Mouse (Mus musculus) inflammation-experienced regulatory T-cells, adult 6 months (primary cell): ENCODE measurements around the gene Crybg3. TPM values are rescaled to one million over a fixed set of nuclear protein-coding genes. Genes with fewer than 3 reads are reported as not detected.

Experiments
- ATAC-seq: one replicate; pipeline ENCODE4 v1.8.0; 2017
- polyA plus RNA-seq, 3 experiments: library from polyadenylated mRNA; unstranded; fragments of 100-300 nt; shearing (Covaris generic); gene quantifications; one replicate each; pipeline ENCODE4 v1.2.1; 2017

The Crybg3 gene
- polyA plus RNA-seq, 3 experiments from 2014 or later: 14.0 to 15.8 (median 14.6) TPM

GRCm38 (mm10) chr16:59573961-59574360 is 26.8 kb downstream of the Crybg3 start:
- no peak for ATAC-seq

GRCm38 (mm10) chr16:59572685-59573084 is 28.1 kb downstream of the Crybg3 start:
- no peak for ATAC-seq

- peak; percentile 78 for ATAC-seq
These were observed 30.0 kb downstream of the Crybg3 start for GRCm38 (mm10) chr16:59570807-59571206.

- no peak for ATAC-seq
These were observed 30.9 kb downstream of the Crybg3 start for GRCm38 (mm10) chr16:59569837-59570236.

GRCm38 (mm10) chr16:59567721-59568381 is 32.9 kb downstream of the Crybg3 start:
- no peak for ATAC-seq

DNA sequence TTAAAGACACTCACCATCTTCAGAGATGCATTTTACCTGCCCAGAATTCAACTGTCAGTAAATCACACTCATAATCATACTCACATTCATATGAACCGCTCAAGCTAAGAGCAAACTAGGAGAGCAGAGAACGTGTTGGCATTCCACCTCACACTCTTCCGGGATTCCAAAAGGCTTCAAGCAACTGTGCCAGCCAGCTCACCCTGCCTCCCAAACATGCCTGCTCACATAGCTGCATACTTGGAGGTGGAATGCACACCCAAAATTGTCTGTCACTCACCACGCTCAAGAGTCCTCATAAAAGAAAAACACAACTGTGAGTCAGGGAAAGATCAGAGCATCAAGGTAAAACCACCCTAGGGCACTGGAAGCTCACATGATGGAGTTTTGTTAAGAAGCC is 34.3 kb downstream of the Crybg3 start:
- no peak for ATAC-seq

- ATAC-seq: no peak
These were observed 35.1 kb downstream of the Crybg3 start for GRCm38 (mm10) chr16:59565631-59566030.

- peak; percentile 32 for ATAC-seq
These were observed 36.8 kb downstream of the Crybg3 start for GRCm38 (mm10) chr16:59564025-59564424.

DNA sequence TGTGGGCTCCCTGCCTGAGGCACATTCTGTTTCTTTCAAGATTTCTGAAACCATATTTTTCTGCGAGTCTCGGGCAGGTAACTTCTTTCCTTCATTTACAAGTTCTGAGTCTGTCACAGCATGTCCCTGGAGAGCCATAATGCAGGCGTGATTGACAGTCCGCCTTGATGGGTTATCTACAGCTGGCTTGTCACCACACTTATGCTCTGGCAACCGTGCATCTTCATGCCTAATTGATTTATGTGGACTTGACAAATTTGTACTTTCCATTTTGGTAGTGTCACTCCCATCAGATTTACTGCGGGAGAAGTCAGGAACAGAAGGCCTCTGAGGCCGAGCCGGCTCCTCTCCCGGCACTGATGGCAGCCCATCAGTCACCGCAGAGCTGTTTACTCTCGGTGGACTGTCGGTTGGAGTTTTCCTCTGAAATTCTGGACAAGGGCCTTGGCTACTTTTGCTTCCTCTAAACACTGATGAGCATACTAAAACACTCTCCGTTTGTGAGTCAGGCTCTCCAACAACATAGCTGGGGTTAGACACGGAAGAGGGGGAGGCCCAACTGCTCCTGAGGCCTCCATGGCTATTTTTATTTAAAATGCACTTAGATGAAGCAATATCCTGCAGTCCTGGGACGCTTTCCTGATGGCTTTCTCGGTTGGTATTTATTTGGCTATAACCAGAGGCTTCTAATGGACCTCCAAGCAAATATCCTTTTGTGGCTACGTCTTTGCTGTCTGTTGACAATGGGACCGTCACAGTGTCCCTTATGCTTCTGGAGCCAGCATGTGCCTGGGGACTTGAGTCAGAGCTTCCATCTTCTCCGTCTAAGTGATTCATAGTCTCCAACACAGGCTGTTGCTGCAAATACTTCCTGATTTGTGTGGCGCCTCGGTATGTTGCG is 41.2 kb downstream of the Crybg3 start:
- no peak for ATAC-seq

- ATAC-seq: no peak
These were observed 41.9 kb downstream of the Crybg3 start for GRCm38 (mm10) chr16:59558916-59559299.

GRCm38 (mm10) chr16:59553490-59554161 is 47.2 kb downstream of the Crybg3 start:
- no peak for ATAC-seq

- ATAC-seq: no peak
These were observed 49.3 kb downstream of the Crybg3 start for GRCm38 (mm10) chr16:59551507-59551906.

DNA sequence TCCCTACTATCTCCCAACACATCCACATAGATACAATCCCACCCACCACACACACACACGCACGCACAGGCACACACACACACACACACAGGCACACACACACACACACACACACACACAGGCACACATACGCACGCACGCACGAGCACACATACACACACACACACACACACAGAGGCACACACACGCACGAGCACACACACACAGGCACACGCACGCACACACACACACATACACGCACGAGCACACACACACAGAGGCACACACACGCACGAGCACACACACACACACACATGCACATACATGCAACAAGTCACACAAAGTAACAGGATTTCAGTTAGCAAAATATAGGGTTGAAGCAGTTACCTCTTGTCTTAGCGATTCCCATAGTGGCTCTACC is 51.1 kb downstream of the Crybg3 start:
- no peak for ATAC-seq

- ATAC-seq: no peak
These were observed 52.2 kb downstream of the Crybg3 start for GRCm38 (mm10) chr16:59548582-59548947.

DNA sequence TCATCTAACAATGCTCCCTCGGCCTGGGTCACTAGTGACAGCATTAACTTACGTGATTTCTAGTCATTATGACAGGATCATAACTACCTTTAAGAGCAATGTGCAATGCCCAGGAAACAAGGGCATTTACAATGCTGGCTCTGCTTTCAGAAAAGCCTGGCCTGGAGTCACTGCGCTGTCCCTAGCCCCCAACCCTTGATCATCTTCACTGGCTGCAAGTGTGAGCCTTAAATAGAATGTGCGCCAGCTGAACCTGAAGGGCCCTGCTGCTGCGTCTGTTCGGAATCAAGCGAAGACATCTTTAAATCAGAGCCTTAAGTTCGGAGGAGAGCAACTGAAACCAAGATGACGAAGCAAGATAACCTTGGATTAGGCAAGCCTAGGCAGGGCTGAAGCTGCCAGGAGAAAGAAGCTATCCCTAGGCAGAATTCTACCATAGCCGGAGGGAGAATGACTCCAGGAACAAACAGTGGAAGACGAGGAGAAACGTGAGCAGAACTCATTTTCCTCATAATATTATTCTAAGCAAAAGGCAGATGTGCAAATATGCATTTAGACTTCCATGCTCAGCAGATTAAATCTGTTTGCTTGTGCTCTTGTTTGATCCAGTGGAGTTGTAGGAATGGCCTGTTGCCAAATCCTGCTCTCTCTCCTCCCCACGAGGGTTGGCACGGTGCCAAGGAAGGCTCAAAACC is 52.7 kb downstream of the Crybg3 start:
- no peak for ATAC-seq

DNA sequence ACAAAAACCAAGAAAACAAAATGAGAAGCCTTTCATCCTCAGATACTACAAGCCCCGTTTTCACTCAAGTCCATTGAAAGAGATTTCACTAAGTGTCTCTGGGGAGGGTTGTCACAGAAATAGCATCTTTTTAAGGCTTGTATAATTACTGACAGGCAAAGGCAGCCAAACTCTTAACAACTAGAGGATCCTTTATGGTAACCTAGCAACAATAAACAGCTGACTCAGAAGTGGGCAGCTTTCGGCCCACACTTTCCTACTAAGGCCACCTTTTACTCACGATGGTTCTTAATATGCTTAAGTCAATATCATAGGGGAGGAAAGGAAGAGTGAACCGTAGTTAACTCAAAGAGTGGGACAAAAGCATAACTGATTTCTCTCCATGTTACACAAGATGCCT is 53.3 kb downstream of the Crybg3 start:
- no peak for ATAC-seq

DNA sequence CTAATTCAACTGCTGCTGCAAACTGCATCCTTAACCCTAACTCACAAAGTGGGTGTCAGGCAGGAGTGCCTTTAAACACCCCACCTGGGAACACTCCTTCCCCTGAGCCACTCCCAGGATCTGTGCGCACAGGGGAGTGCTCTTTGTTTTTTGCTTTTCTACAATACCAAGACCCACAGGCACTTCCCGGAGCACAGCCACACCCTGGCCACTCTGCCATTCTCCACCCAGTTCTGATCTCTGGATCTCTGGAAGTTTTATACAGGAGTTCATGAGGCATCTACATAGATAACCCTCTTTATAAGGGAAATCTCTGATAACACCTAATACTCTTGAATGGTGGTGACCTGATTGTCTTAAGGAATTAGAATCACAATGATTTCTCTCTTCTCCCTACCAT is 55.4 kb downstream of the Crybg3 start:
- no peak for ATAC-seq

- ATAC-seq: no peak
These were observed 59.4 kb downstream of the Crybg3 start for GRCm38 (mm10) chr16:59541382-59541781.

GRCm38 (mm10) chr16:59540944-59541343 is 59.8 kb downstream of the Crybg3 start:
- ATAC-seq: no peak

DNA sequence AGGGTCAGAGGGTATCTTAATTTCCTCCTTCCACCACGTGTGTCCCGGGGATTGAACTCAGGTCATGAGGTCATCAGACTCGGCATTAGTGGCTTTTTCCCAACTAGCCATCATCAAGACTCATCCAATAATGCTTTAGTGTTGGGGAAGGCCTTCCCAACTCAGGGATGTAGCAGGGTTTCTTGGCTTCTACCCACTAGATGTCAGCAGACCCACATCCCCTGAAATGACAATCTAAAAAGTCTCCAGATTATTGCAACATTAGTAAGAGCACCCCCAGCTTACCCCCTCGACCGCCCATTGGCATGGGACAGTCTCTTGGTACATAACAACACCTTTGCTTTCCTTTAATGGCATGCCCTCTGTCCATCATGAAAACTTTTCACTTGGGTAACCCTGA is 65.1 kb downstream of the Crybg3 start:
- ATAC-seq: no peak

DNA sequence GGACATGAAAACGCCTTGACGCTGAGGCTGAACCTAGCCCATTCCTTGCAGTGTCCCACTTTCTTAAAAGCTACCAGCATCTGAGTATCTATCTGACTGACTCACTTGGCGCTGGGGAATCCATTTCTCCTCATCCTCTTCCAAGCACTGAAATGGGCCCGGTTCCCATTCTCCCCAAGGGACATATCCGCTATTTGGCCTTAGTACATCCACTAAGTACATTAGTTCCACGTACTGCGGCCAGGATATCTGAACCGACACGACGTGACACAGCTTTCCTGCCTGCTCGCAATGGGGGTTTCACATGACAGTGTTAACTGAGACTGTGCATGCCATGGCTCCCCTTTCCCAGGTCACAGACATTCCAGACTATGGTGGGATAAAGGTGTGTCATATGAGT is 66.4 kb downstream of the Crybg3 start:
- ATAC-seq: no peak

GRCm38 (mm10) chr16:59532561-59532960 is 68.2 kb downstream of the Crybg3 start:
- ATAC-seq: no peak

- ATAC-seq: no peak
These were observed 69.5 kb downstream of the Crybg3 start for GRCm38 (mm10) chr16:59531243-59531642.
